Mouse (Mus musculus) adrenal gland (tissue): ENCODE results near the gene Stfa2l1.
"Not testable (repeated sequence)": the region's sequence is repeated elsewhere in the genome, so short reads cannot be mapped to it uniquely, and the experiment has no call there.

Experiments
- intact Hi-C: fragments of 180-260 bp; cut with DNase I; formaldehyde crosslinking; loops from one replicate; pipeline ENCODE4 v1.15.1; 2025
- long read RNA-seq, 2 experiments: library from polyadenylated mRNA; unstranded; transcript quantifications; one replicate each; pipeline ENCODE4 v2.0.0; 2020; ENCODE audit warnings: borderline replicate concordance in 1 of 2; ENCODE audit not compliant: insufficient replicate concordance in 1 of 2

The Stfa2l1 gene
- long read RNA-seq, experiment 1, result 0 reads
- long read RNA-seq, experiment 2, result 0 reads

DNA sequence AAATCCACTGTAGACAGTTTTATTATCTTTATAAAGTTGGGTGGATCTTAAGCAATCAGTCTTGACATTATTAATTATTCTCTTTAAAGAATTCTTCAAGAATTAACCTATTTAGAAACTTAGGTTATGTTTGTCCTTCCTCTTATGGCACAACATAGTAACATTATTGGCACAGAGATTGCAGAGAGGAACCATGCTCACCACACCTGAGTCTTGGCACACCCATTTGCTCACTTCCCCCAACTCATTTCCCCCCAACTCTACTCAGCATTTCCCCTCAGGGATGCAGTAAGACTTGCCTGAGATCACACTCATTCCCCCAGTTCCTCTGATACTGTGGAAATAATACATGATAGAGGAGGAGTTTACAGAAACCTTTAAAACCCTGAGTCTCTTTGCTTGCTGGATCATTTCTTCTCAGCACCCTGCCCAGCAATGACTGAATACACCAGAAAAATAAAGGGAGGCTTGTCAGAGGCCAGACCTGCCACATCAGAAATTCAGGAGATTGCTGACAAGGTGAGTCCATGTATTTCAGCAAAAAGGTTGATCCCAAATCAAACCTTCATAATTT is at the start of gene Stfa2l1:
Gene Stfa2l1, plus strand, starts transcription at position 410 of the 574 bp plus-strand sequence.
- intact Hi-C loops, result no loop called here

DNA sequence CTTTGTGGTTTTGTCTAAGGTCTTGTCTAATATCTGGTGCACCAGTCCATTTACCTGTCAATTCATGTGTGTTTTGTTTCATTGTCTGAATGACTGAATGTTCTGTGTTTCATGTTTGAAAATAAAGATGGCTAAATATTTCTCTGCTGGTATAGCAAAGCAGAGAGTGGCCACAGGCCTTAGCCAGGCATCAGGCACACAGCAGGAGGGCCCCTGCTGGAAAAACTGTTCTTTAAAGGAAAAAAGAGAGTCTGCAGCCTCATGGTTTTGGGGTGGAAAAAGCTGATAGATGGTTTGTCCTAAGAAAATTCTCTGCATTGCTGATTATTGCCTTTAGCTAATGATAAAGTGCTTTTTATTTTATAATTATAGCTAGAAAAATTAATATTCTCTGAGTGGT is 45.1 kb upstream of the Stfa2l1 start:
- intact Hi-C loops, result not testable (repeated sequence)

DNA sequence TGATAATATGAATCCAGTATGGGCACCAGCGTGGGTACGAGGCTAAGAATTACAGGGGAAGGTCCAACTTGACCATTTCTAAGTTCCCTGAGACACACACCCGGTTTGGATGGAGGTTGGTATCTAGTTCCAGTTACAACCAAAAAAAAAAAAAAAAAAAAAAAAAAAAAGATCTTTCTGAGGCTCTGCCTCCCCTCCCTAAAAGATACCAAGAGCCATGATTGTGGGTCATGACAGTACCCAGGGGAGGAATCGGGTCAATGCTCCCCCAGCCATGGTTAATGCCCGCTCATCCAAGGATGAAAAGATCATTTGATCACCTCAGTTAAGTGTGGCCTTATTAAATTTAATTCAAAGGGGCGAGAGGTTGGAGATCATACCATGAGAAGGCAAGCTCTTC is 40.9 kb upstream of the Stfa2l1 start:
- intact Hi-C loops, result not testable (repeated sequence)

DNA sequence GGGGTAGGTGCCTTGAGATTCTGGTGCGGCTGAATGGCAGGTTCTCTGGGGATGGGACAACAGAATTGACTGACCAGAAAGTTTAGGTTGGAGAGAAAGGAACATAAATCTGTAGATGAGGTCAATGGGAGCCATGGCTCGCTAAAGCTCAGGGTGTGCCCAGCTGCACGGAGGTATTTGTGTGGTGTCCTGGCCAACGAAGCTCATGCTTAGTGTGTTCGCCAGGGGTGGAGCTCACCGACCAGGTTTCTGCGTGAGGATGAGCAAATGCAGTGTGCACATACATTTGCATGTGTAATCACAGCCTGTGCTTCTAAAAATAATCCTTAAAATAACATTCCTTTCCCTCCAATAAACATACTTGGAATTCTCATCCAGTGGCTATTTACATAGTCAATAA is 28.5 kb upstream of the Stfa2l1 start:
- intact Hi-C loops, result no loop called here

DNA sequence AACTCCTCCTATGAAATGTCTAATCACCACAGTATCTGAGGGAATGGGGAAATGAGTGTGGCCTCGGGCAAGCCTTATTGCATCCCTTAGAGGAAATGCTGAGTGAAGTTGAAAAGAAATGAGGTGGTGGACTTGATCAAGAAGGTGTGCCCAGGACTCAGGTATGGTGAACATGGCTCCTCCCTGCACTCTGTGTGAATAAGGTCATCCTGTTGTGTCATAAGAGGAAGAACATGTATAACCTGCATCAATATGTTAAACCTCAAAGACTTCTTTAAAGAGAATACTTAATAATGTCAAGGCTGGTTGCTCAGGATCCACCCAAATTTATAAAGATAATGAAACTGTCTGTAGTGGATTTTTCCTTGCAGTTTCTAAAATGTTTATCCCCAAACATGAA is 25.5 kb upstream of the Stfa2l1 start, which contains the start of gene Csta1:
Gene Csta1, minus strand, starts transcription at position 101 of the 400 bp plus-strand sequence.
- intact Hi-C loops, result no loop called here

DNA sequence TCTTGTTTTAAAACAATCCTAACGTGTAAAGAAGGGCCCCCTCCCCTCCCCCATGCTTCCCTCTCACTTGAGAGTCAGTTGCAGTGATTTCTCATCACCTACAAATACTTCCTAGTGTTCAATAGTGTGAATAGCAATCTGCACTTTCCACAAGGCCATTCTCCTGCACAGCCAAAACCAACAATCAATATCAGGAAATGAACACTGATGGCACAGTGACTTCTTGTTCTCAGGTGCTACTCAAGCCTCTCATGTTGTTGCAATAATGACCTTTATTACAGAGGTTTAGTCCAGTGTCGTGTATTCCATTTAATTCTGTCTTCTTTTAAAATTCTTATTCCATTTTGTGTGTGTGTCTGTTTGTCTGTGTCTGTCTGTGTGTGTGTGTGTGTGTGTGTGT is 18.4 kb upstream of the Stfa2l1 start:
- intact Hi-C loops, result no loop called here

DNA sequence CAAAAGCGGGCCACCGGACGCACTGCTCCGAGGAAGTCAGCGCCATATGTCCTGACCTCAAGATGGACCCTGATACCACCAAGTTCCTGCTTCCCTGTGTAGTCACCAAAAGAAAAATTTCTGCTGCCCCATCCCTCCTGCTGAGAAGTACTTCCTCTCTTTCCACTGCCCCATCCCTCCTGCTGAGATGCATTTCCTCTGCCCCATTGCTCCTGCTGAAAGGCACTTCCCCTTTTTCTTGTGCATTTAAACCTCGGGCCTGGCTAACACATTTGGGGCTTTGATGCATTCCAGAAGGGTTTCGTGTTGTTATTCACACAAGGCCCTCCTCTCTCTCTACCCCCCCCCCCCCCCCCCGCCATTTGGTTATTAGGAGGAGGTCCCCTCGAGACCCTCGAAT is 11.2 kb downstream of the Stfa2l1 start:
- intact Hi-C loops, result not testable (repeated sequence)

DNA sequence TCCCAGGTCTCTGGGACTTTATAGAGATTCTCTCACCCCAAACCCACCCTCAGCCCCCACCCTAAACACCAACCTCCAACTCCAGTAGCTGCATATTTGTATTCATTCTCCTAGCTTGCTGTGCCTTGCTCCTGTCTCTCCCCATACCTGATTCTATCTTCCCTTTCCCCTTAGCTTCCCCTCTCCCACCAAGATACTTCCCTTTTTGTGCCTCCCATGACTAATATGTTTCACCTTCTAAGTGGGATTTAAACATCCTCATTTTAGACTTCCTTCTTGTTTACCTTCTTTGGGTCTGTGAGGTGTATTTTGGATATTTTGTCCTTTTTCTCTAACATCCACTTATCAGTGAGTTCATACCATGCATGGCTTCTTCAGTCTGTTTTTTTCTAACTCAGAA is 19.5 kb downstream of the Stfa2l1 start:
- intact Hi-C loops, result no loop called here

DNA sequence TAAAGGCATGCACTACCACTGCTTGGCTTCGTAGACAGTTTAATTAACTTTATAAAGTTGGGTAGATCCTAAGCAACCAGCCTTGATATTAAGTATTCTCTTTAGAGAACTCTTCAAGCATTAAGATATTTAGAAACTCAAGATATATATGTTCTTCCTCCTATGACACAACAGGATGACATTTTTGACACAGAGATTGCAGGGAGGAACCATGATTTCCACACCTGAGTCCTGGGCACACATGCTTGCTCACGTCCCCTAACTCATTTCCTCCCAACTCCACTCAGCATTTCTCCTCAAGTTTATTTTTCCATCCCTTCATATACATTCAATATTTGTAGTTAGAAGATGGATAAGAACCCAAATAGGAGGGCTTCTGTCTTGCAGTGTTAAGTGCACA is 23.3 kb downstream of the Stfa2l1 start:
- intact Hi-C loops, result no loop called here

DNA sequence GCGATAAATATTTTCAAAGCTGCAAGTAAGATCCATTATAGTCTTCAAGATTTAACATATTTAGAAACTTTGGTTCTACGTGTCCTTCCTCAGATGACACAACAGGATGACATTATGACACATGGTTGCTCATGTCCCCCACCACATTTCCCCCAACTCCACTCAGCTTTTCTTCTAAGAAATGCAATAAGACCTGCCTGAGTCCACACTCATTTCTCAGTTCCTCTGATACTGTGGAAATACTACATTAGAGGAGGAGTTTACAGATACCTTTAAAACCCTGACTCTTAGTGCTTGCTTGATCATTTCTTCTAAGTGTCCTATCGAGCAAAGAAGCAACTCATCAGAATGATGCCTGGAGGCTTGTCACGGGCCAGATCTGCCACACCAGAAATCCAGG is 27.3 kb downstream of the Stfa2l1 start, which contains the start of gene Gm5483:
Gene Gm5483, plus strand, starts transcription at position 301 of the 400 bp plus-strand sequence.
- intact Hi-C loops, result not testable (repeated sequence)

DNA sequence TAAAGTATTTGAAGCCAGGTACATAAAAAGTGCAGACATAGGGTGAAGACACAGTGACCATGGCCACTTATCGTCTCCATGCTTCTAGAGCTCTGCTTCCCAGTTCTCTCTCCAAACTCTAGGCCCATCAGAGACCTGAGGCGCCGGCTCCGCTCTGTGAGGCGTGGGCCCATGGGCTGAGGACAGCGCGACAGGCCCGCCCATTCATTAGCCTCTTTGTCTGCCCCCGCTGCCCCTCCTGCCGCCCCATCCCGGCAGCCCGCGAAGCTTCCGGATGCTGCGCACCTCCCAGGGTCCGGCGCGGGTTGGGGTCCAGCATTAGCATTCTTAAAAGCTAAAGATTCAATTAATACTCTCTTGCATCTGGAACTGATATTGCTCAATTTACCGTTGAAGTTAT is 42.6 kb downstream of the Stfa2l1 start:
- intact Hi-C loops, result no loop called here

DNA sequence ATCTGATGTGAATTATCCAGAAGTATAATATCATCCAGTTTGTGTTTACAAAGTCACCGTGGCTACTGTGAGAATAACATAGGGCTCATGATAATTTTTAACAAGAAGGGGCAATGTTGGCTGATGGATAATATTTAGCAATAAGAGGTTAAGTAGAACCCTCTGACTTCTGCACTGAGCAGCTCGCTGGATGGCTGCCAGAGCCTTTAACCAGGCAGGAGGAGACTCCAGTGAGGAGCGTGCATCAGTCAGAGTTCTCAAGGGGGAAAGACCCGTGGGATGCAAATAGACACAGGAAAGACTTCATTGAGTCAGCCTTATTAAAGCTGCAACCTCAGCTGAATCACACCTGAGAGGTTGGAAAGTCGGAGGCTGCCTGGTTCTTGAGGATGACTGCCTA is 47.2 kb downstream of the Stfa2l1 start:
- intact Hi-C loops, result no loop called here

DNA sequence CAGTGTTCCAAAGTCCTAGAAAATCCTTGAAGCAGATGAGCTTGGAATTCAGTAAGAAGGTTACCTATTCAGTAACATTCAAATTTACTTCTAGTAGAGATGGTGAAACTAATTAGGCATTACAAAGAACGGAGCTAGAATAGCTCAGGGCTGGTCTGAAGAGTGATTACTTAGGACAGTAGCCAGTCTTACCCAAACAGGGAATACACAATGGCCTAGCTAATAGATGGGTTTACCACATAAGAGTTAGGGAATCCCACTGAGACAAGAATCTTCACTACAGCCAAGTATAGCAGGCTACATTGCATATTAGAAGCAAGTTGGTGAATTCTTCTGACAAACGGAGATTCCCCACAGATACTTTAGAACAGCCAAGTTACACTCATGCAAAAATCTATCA is 49.1 kb downstream of the Stfa2l1 start:
- intact Hi-C loops, result not testable (repeated sequence)

DNA sequence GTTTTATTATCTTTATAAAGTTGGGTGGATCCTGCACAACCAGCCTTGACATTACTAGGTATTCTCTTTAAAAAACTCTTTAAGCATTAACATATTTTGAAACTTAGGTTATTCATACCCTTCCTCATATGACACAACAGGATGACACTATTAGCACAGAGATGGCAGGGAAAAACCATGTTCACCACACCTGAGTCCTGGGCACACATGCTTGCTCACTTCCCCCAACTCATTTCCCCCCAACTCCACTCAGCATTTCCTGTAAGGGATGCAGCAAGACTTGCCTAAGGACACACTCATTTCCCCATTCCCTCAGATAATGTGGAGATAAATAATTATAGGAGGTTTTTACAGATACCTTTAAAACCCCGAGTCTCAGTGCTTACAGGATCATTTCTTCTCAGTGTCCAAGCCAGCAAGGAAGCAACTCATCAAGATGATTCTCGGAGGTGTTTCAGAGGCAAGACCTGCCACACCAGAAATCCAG is 53.4 kb downstream of the Stfa2l1 start, which contains the start of gene Gm5416:
Gene Gm5416, plus strand, starts transcription at position 437 of the 487 bp plus-strand sequence.
- intact Hi-C loops, result loop anchor here (5.0 kb wide), 1 partner anchor 262 kb away; no protein-coding TSS in a partner anchor
